9 mouse cellular contexts compared by ENCODE assay signal in genomic region chr6:60931364-60931763, GRCm38 (mm10). TPM values are rescaled to one million over a fixed set of nuclear protein-coding genes. Genes with fewer than 3 reads are reported as not detected.
DNase-seq lines count a peak whose midpoint lies in the region; ATAC-seq lines count a peak whose summit lies in the region.
"Had no signal": no experiment of that assay in that cellular context is flagged by ENCODE, and none has a peak within 500 bp of the region (broad histone marks: within the 10 kb centered on the region; RNA-seq: fewer than 3 reads in every experiment).

No protein-coding gene starts in this region.

- H3K9ac ChIP-seq in hindbrain, embryonic 16.5 days (ENCODE audit: low read depth, low read length), result no peak overlapping the region

- H3K27ac ChIP-seq in hindbrain, embryonic 16.5 days (ENCODE audit: low read depth, low read length), result no peak overlapping the region

- ATAC-seq in hindbrain, embryonic 16.5 days, result peak; percentile 78

- peak; percentile 31 for DNase-seq in heart, postnatal 4 days
- DNase-seq in heart, adult 11 months, result no peak
- DNase-seq in MEL-GATA-1-ER (ENCODE audit: extremely low read depth, low read depth), result peak; percentile 63
- DNase-seq in cerebellum, postnatal 10 days, result peak; percentile 82 to 83
- DNase-seq in lung, postnatal 25 days (ENCODE audit: low spot score), result peak; percentile 6
- no peak for DNase-seq in thymus, postnatal 0 days (ENCODE audit: low spot score)
- no peak for DNase-seq in urinary bladder, postnatal 4 days (ENCODE audit: low spot score in 2 of 2)

- H3K4me3 ChIP-seq in hindbrain, embryonic 16.5 days (ENCODE audit: low read length), result no peak overlapping the region
- H3K4me3 ChIP-seq: megakaryocyte, embryonic 14.5 days had no signal

- H3K4me2 ChIP-seq in hindbrain, embryonic 16.5 days (ENCODE audit: low read length), result no peak overlapping the region

- no peaks in the 10 kb centered on the region for H3K27me3 ChIP-seq in hindbrain, embryonic 16.5 days (replicated peaks; ENCODE audit: control insufficient read depth, insufficient read depth, low read length)
- H3K27me3 ChIP-seq: megakaryocyte, embryonic 14.5 days had no signal

- H3K4me1 ChIP-seq in hindbrain, embryonic 16.5 days (ENCODE audit: control insufficient read depth, insufficient read depth, low read depth, low read length), result no peaks in the 10 kb centered on the region

- no peaks in the 10 kb centered on the region for H3K36me3 ChIP-seq in hindbrain, embryonic 16.5 days (ENCODE audit: control insufficient read depth, insufficient read depth, low read length)

- no peaks in the 10 kb centered on the region for H3K9me3 ChIP-seq in hindbrain, embryonic 16.5 days (ENCODE audit: control insufficient read depth, low read length)
- H3K9me3 ChIP-seq: megakaryocyte, embryonic 14.5 days had no signal

RNA-seq across cellular contexts. Expression of gene Mmrn1, which starts 6.6 kb away (rescaled TPM):
- 1 to 10 TPM; 2.3 to 2.8 TPM for total RNA-seq in heart, postnatal 4 days (2021)
- polyA plus RNA-seq in hindbrain, embryonic 16.5 days (2015; fragmentation: Nextera tagmentation; extraction: Ambion mirVana), result 1.1 and 2.0 TPM in 2 replicates
- polyA plus RNA-seq in thymus, postnatal 0 days (2015; fragmentation: Nextera tagmentation; extraction: Ambion mirVana), result 0.26 and 0.31 TPM in 2 replicates

Comparison
In these comparisons a context has a peak if more than half of its experiments do, and no peak if none do; other contexts are left out.
1. DNase-seq: peak in heart, postnatal 4 days (single experiment), MEL-GATA-1-ER (single experiment), cerebellum, postnatal 10 days (2 of 2) and lung, postnatal 25 days (single experiment); none in heart, adult 11 months (single experiment), thymus, postnatal 0 days (single experiment) and urinary bladder, postnatal 4 days (0 of 2).